Mouse (Mus musculus): ENCODE data around the gene H2al1e.
"Not testable (repeated sequence)": the region's sequence is repeated elsewhere in the genome, so short reads cannot be mapped to it uniquely, and the experiment has no call there.

The H2al1e gene

DNA sequence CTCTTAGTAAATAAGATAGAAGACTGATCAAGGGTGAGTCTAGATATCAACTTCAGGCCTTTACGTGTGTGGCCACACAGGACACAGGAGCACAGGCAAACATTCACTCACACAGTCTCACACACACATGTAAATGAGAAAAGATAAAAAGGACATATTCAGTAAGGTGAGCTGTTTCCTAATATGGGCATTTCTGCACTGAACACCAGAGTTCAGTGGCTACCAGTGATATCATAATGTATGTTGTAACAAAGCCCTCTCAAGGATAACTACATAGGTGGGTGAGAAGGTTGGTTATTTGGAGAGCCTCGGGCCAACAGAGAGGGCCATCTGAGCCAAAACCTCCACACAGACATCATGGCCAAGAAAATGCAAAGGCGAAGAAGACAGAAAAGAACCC is at the start of gene H2al1e:
Gene H2al1e, plus strand, starts transcription at position 301 of the 400 bp plus-strand sequence.
- DNase-seq (ENCODE audit: low read depth), result not testable (repeated sequence)

GRCm38 (mm10) chrX:11264918-11265317 is 46.8 kb upstream of the H2al1e start:
- no peak for DNase-seq (ENCODE audit: low read depth)

DNA sequence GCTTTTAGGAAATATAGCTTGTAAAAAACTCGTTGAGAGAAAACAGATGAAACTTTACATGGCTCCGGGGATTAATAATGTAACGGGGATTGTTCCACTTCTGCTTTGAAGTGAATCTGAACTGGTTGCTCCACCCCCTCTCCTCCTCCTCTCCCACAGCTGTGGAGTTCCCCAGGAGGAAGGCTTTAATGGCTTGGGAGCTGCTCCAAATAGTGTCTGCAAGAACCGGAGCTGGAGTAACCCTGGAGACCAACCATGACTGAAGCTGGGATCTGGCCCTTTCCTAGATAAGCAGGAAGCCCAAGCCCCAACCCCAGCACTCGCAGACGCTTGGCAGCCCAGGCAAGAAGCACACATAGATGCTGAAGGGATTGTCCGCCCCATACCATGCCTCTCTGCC is 43.9 kb upstream of the H2al1e start:
- no peak for DNase-seq (ENCODE audit: low read depth)

DNA sequence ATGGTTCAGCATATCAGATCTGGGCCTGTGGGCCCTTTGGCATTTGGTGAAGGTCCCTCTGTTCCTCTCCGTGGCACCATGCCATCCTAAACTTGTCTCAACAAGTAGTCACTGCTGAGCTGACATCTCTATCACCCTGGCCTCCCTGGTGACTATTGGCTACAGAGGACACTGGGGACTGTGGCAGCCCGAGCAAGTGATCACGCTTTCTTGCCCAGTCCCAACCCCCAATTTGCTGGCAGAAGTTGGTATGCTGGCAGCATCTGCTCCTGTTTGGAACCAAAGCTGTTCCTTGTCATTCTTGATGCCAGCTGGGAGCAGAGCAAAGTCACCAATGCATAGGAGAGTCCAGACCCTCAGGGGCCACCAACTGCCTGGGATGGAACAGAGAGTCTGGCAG is 42.7 kb upstream of the H2al1e start:
- DNase-seq (ENCODE audit: low read depth), result no peak

DNA sequence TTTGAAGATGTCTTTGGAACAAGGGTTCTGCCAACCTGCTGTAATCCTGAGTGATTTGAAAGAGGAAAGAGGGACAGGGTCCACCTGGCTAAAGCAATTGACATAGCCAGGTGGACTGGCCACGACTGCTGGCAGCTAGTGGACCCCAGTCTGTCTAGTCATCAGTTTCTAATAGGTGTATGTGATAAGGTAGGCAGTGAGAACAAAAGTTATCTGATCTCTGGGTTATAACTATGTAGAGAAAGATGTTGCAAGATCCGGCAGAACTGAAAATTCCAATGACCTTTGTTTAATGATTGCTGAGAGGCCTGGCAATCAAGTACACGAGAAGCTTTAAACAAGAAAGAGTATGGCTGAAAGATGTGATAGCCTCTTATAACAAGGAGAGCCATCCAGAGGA is 38.5 kb upstream of the H2al1e start:
- no peak for DNase-seq (ENCODE audit: low read depth)

GRCm38 (mm10) chrX:11277083-11277482 is 34.7 kb upstream of the H2al1e start:
- no peak for DNase-seq (ENCODE audit: low read depth)

GRCm38 (mm10) chrX:11280741-11281140 is 31.0 kb upstream of the H2al1e start:
- DNase-seq (ENCODE audit: low read depth), result no peak

- DNase-seq (ENCODE audit: low read depth), result no peak
Observed at GRCm38 (mm10) chrX:11288306-11288882, 23.3 kb upstream of the H2al1e start.

DNA sequence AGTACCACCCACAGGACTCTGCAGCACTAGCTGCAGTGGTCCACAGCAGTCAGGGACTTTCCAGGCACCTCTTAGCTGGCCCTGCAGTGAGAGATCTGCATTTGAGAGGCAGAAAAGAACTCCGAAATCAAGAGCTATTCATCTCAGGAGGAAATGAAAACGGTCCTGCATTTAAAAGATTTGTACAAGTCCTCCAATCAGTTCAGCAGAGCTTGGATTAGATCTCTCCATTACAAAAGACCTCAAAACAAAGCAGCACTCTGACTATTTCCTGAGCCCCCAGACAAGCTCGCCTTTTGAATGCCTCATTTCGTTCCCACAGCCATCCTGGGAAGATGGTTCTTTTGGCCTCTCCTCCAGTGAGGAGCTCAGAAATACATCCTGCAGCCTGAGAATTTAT is 22.5 kb upstream of the H2al1e start:
- DNase-seq (ENCODE audit: low read depth), result no peak

- DNase-seq (ENCODE audit: low read depth), result not testable (repeated sequence)
Observed at GRCm38 (mm10) chrX:11298957-11299356, 12.8 kb upstream of the H2al1e start, which contains the start of gene H2al1a. H2al1a (plus strand) TSS chrX:11299257.

DNA sequence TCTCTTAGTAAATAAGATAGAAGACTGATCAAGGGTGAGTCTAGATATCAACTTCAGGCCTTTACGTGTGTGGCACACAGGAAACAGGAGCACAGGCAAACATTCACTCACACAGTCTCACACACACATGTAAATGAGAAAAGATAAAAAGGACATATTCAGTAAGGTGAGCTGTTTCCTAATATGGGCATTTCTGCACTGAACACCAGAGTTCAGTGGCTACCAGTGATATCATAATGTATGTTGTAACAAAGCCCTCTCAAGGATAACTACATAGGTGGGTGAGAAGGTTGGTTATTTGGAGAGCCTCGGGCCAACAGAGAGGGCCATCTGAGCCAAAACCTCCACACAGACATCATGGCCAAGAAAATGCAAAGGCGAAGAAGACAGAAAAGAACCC is 9.6 kb upstream of the H2al1e start, which contains the start of gene H2al1b:
Gene H2al1b, plus strand, starts transcription at position 301 of the 400 bp plus-strand sequence.
- DNase-seq (ENCODE audit: low read depth), result not testable (repeated sequence)

DNA sequence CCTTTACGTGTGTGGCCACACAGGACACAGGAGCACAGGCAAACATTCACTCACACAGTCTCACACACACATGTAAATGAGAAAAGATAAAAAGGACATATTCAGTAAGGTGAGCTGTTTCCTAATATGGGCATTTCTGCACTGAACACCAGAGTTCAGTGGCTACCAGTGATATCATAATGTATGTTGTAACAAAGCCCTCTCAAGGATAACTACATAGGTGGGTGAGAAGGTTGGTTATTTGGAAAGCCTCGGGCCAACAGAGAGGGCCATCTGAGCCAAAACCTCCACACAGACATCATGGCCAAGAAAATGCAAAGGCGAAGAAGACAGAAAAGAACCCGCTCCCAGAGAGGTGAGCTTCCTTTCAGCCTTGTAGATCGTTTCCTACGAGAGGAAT is 6.4 kb upstream of the H2al1e start, which contains the start of gene H2al1c:
Gene H2al1c, plus strand, starts transcription at position 301 of the 400 bp plus-strand sequence.
- not testable (repeated sequence) for DNase-seq (ENCODE audit: low read depth)

GRCm38 (mm10) chrX:11308524-11308923 is 3.2 kb upstream of the H2al1e start, which contains the start of gene H2al1d:
H2al1d (plus strand) TSS chrX:11308824.
- DNase-seq (ENCODE audit: low read depth), result not testable (repeated sequence)

- not testable (repeated sequence) for DNase-seq (ENCODE audit: low read depth)
Observed at GRCm38 (mm10) chrX:11314858-11315257, 3.1 kb downstream of the H2al1e start, which contains the start of gene H2al1f. H2al1f (plus strand) TSS chrX:11315158.

DNA sequence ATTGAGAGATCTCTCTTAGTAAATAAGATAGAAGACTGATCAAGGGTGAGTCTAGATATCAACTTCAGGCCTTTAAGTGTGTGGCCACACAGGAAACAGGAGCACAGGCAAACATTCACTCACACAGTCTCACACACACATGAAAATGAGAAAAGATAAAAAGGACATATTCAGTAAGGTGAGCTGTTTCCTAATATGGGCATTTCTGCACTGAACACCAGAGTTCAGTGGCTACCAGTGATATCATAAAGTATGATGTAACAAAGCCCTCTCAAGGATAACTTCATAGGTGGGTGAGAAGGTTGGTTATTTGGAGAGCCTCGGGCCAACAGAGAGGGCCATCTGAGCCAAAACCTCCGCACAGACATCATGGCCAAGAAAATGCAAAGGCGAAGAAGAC is 6.2 kb downstream of the H2al1e start, which contains the start of gene H2al1g:
Gene H2al1g, plus strand, starts transcription at position 301 of the 400 bp plus-strand sequence.
- not testable (repeated sequence) for DNase-seq (ENCODE audit: low read depth)

- not testable (repeated sequence) for DNase-seq (ENCODE audit: low read depth)
Observed at GRCm38 (mm10) chrX:11321192-11321591, 9.5 kb downstream of the H2al1e start, which contains the start of gene H2al1h. H2al1h (plus strand) TSS chrX:11321492.

- DNase-seq (ENCODE audit: low read depth), result not testable (repeated sequence)
Observed at GRCm38 (mm10) chrX:11324359-11324758, 12.6 kb downstream of the H2al1e start, which contains the start of gene H2al1i. H2al1i (plus strand) TSS chrX:11324659.

DNA sequence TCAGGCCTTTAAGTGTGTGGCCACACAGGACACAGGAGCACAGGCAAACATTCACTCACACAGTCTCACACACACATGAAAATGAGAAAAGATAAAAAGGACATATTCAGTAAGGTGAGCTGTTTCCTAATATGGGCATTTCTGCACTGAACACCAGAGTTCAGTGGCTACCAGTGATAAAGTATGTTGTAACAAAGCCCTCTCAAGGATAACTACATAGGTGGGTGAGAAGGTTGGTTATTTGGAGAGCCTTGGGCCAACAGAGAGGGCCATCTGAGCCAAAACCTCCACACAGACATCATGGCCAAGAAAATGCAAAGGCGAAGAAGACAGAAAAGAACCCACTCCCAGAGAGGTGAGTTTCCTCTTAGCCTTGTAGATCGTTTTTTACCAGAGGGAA is 15.8 kb downstream of the H2al1e start, which contains the start of gene H2al1j:
Gene H2al1j, plus strand, starts transcription at position 301 of the 400 bp plus-strand sequence.
- not testable (repeated sequence) for DNase-seq (ENCODE audit: low read depth)

DNA sequence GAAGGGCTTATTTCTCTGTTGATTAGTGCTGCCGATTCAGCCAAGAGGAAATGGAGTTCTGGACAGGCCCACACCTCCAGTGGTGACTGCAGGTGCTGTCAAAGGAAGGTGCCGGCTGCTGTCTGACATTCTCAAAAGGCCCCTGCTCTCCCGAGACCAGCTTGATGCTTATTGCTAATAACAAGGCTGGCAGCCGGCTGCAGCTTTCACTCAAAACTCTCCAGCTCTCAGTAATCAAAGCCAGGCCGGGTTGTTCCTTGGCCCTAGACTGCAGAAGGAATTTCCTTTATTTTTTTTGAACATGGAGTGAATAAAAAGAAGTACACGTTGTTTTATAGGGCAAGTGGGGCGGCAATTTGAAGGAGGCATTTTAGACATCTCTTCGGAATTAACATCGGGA is 34.0 kb downstream of the H2al1e start:
- no peak for DNase-seq (ENCODE audit: low read depth)

DNA sequence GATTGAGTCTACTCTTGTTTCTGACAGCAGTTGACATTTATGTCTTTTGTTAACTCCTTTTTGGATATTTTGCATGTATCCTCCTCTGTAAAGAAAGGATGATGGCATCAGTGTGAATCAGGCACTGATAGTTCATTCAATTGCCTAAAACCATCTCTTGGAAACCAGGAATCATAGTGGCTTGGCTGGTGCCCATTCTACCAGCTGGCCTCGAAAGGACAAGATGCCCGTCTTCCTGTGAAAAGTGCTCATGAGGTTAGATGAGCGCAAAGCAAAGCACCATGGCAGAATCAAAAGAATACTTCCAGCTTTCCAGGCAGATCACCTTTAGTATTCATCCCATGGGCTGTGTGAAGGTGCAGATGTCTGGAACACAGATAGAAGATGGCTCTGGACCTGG is 35.0 kb downstream of the H2al1e start:
- no peak for DNase-seq (ENCODE audit: low read depth)

- peak; percentile 46 for DNase-seq (ENCODE audit: low read depth)
Observed at GRCm38 (mm10) chrX:11360823-11361222, 49.1 kb downstream of the H2al1e start.

- peak; percentile 91 for DNase-seq (ENCODE audit: low read depth)
Observed at GRCm38 (mm10) chrX:11361261-11361660, 49.5 kb downstream of the H2al1e start.

Measured in 416B (cell line).